Mouse (Mus musculus): ENCODE data around the gene Tlnrd1.

- TF ChIP-seq GATA1 (IDR thresholded peaks at IDR 0.05; ENCODE audit: low read length) (no peak), TAL1 (IDR thresholded peaks at IDR 0.05; ENCODE audit: low read length) (no peak)
Observed at GRCm38 (mm10) chr7:83900519-83900918, 16.4 kb upstream of the Tlnrd1 start.
